Mouse (Mus musculus) heart, embryonic 11.5 days (tissue): Measurements from ENCODE around the gene Rhox4e. TPM values are rescaled to one million over a fixed set of nuclear protein-coding genes. Genes with fewer than 3 reads are reported as not detected.
"Not testable (repeated sequence)": the region's sequence is repeated elsewhere in the genome, so short reads cannot be mapped to it uniquely, and the experiment has no call there.

ENCODE experiments used
- ATAC-seq: fragments of 200-750 bp; cut with Nextera tagmentation; replicated peaks from 2 replicates; pipeline ENCODE4 v1.8.0; 2017; ENCODE audit warnings: moderate library complexity; ENCODE audit not compliant: insufficient number of reproducible peaks, low FRiP score, low TSS enrichment
- H3K27ac ChIP-seq: fragments of 300-500 bp; sonication (generic); 2 replicates; pipeline ENCODE4 v1.5.1; 2014; ENCODE audit warnings: mild to moderate bottlenecking, low read depth, low read length
- H3K27me3 ChIP-seq: fragments of 300-500 bp; sonication (generic); 2 replicates; pipeline ENCODE4 v1.6.1; 2014; ENCODE audit warnings: mild to moderate bottlenecking, low read length, mixed read lengths; ENCODE audit not compliant: control insufficient read depth, insufficient read depth
- H3K36me3 ChIP-seq: fragments of 300-500 bp; sonication (generic); 2 replicates; pipeline ENCODE4 v1.6.1; 2014; ENCODE audit warnings: mild to moderate bottlenecking, low read length, moderate library complexity, mixed read lengths; ENCODE audit not compliant: control insufficient read depth, insufficient read depth
- H3K4me1 ChIP-seq: fragments of 300-500 bp; sonication (generic); 2 replicates; pipeline ENCODE4 v1.6.1; 2014; ENCODE audit warnings: low read length; ENCODE audit not compliant: control insufficient read depth, insufficient read depth
- H3K4me2 ChIP-seq: fragments of 300-500 bp; sonication (generic); 2 replicates; pipeline ENCODE4 v1.6.1; 2014; ENCODE audit warnings: mild to moderate bottlenecking, moderate library complexity
- H3K4me3 ChIP-seq: fragments of 300-500 bp; sonication (generic); 2 replicates; pipeline ENCODE4 v1.5.1; 2014; ENCODE audit warnings: low read depth, low read length
- H3K9ac ChIP-seq: fragments of 300-500 bp; sonication (generic); 2 replicates; pipeline ENCODE4 v1.6.1; 2014; ENCODE audit warnings: mild to moderate bottlenecking, low read depth, low read length, moderate library complexity
- H3K9me3 ChIP-seq: fragments of 300-500 bp; sonication (generic); replicated peaks from 2 replicates; pipeline ENCODE4 v1.6.1; 2016; ENCODE audit warnings: low read length; ENCODE audit not compliant: control insufficient read depth
- whole genome bisulfite sequencing: fragments of 180-500 bp; shearing (Covaris S2); extraction: QIAGEN DNeasy Blood & Tissue Kit; methylation state at CpG from one replicate; pipeline ENCODE4 v1.1.7; 2014; ENCODE audit not compliant: insufficient replicate concordance; 5-methylcytosine and 5-hydroxymethylcytosine counted together
- polyA plus RNA-seq: library from polyadenylated mRNA; unstranded; fragments of >200 nt; fragmentation: Nextera tagmentation; extraction: Ambion mirVana; gene quantifications from 2 replicates; pipeline ENCODE4 v1.2.1, GENCODE M21; 2014

The Rhox4e gene
- polyA plus RNA-seq = not detected in 2 replicates

GRCm38 (mm10) chrX:37557112-37557511, at the start of gene Rhox4e:
TSS of gene Rhox4e (plus strand) at chrX:37557412.
- not testable (repeated sequence) for H3K4me3 ChIP-seq, ATAC-seq, H3K4me1 ChIP-seq, H3K9me3 ChIP-seq, H3K36me3 ChIP-seq, H3K27ac ChIP-seq, H3K4me2 ChIP-seq, H3K27me3 ChIP-seq, H3K9ac ChIP-seq
- WGBS = 79% methylated on average over 10 of the region's 18 CpGs

GRCm38 (mm10) chrX:37514059-37514458, 43.2 kb upstream of the Rhox4e start, which contains the start of gene Rhox4d:
TSS of gene Rhox4d (plus strand) at chrX:37514359.
- not testable (repeated sequence) for H3K27ac ChIP-seq, H3K27me3 ChIP-seq, H3K4me2 ChIP-seq, H3K36me3 ChIP-seq, H3K4me3 ChIP-seq, H3K9ac ChIP-seq, ATAC-seq, H3K4me1 ChIP-seq, H3K9me3 ChIP-seq
- WGBS = 97% methylated on average over 16 of the region's 18 CpGs

- WGBS = 74% methylated on average over 2 of the region's 8 CpGs
- H3K36me3 ChIP-seq = not testable (repeated sequence)
These were observed 27.1 kb upstream of the Rhox4e start, which contains the start of gene Rhox2e for GRCm38 (mm10) chrX:37530152-37530551. TSS of gene Rhox2e (plus strand) at chrX:37530452.

GRCm38 (mm10) chrX:37541719-37542118, 15.5 kb upstream of the Rhox4e start, which contains the start of gene Rhox3e:
TSS of gene Rhox3e (plus strand) at chrX:37542019.
- not testable (repeated sequence) for H3K27me3 ChIP-seq, H3K36me3 ChIP-seq, H3K9me3 ChIP-seq, H3K4me3 ChIP-seq, H3K4me1 ChIP-seq, H3K9ac ChIP-seq, H3K27ac ChIP-seq, H3K4me2 ChIP-seq, ATAC-seq
- WGBS = no CpG with 5 or more reads among the region's 4 CpGs

More at GRCm38 (mm10) chrX:37530152-37530551, 27.1 kb upstream of the Rhox4e start, which contains the start of gene Rhox2e:
- H3K4me1 ChIP-seq, H3K27ac ChIP-seq, H3K4me3 ChIP-seq, H3K27me3 ChIP-seq, ATAC-seq, H3K4me2 ChIP-seq, H3K9me3 ChIP-seq, H3K9ac ChIP-seq: not testable (repeated sequence)

GRCm38 (mm10) chrX:37571105-37571504, 13.9 kb downstream of the Rhox4e start, which contains the start of gene Rhox2f:
TSS of gene Rhox2f (plus strand) at chrX:37571405.
- WGBS = 79% methylated on average over 5 of the region's 8 CpGs
- not testable (repeated sequence) for H3K4me1 ChIP-seq, H3K4me2 ChIP-seq, H3K27ac ChIP-seq, ATAC-seq, H3K27me3 ChIP-seq, H3K9ac ChIP-seq, H3K4me3 ChIP-seq, H3K9me3 ChIP-seq, H3K36me3 ChIP-seq

GRCm38 (mm10) chrX:37572638-37573037, 15.4 kb downstream of the Rhox4e start:
- H3K4me2 ChIP-seq, H3K36me3 ChIP-seq, H3K27me3 ChIP-seq, H3K4me1 ChIP-seq, ATAC-seq, H3K4me3 ChIP-seq, H3K9ac ChIP-seq, H3K27ac ChIP-seq, H3K9me3 ChIP-seq: not testable (repeated sequence)
- WGBS = 59% methylated on average over 2 of the region's 2 CpGs

- not testable (repeated sequence) for H3K4me3 ChIP-seq, H3K4me2 ChIP-seq, H3K36me3 ChIP-seq, ATAC-seq, H3K4me1 ChIP-seq, H3K9me3 ChIP-seq, H3K27ac ChIP-seq, H3K27me3 ChIP-seq, H3K9ac ChIP-seq
These were observed 23.5 kb downstream of the Rhox4e start, which contains the start of gene Rhox3f for GRCm38 (mm10) chrX:37580692-37581091. TSS of gene Rhox3f (plus strand) at chrX:37580992.

GRCm38 (mm10) chrX:37607604-37608003, 50.4 kb downstream of the Rhox4e start, which contains the start of gene Rhox4f:
TSS of gene Rhox4f (minus strand) at chrX:37607704.
- not testable (repeated sequence) for H3K27ac ChIP-seq, H3K36me3 ChIP-seq, H3K9ac ChIP-seq, H3K4me3 ChIP-seq, H3K4me2 ChIP-seq, ATAC-seq, H3K9me3 ChIP-seq, H3K4me1 ChIP-seq, H3K27me3 ChIP-seq
- 94% methylated on average over 15 of the region's 19 CpGs for WGBS
